Mouse (Mus musculus) lung, adult 18-20 months (tissue): ENCODE measurements around the gene Mok.
"Not testable (repeated sequence)": the region's sequence is repeated elsewhere in the genome, so short reads cannot be mapped to it uniquely, and the experiment has no call there.

Experiments used
- DNase-seq, 2 experiments: peaks; one replicate each; pipeline ENCODE4 v3.0.0; 2022; ENCODE audit warnings: mixed read lengths in 2 of 2

Mok gene

GRCm38 (mm10) chr12:110840348-110841198 lies at the start of gene Mok:
Mok (minus strand) TSS chr12:110840939.
- DNase-seq = peak; percentile 94 to 96

GRCm38 (mm10) chr12:110889036-110890020 lies 48.6 kb upstream of the Mok start, which contains the start of the genes Cinp and Tecpr2:
Cinp (minus strand) TSS chr12:110889145.
Tecpr2 (plus strand) TSS chr12:110889264.
- peak; percentile 98 for DNase-seq

GRCm38 (mm10) chr12:110888606-110889005 lies 47.9 kb upstream of the Mok start:
- DNase-seq = no peak

- no peak for DNase-seq
Measured at GRCm38 (mm10) chr12:110888106-110888505, 47.4 kb upstream of the Mok start.

DNA sequence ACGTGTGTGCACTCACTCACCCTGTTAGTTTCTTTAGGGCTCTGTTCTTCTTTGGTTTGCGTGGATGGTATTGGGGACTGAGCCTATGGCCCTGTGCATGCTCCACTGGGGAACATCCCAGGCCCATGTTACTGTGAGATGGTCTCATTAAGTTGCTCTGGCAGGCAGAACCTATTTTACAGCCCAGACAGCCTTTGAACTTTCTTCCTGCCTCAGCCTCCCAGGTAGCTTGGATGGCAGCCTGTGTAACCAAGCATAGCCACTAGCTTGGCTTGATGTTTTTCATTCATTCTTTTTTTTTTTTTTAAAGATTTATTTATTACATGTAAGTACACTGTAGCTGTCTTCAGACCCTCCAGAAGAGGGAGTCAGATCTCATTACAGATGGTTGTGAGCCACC lies 44.5 kb upstream of the Mok start:
- no peak for DNase-seq

GRCm38 (mm10) chr12:110882291-110882690 lies 41.6 kb upstream of the Mok start:
- no peak for DNase-seq

DNA sequence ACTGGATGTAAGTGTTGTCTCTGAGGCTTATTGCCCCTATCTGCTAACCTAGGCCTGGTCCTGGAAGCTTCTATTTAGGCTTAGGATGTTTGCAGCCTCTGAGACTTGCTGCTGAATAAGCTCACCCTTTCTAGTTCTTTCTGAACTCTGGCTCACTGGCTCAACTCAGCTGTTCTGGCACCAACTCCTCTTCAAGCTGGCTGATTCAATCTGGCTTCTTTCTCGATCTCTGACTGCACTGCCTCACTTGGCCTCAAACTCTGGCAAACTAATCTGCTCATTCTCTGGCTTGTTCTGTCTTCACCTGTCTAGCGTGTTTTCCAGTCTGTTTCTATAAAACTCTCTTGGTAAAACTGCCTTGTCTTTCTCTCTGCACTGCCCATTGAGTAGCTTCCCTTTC lies 34.6 kb upstream of the Mok start:
- DNase-seq = no peak

- DNase-seq = no peak
Measured at GRCm38 (mm10) chr12:110871247-110871646, 30.5 kb upstream of the Mok start.

GRCm38 (mm10) chr12:110870107-110870506 lies 29.4 kb upstream of the Mok start:
- no peak for DNase-seq

- DNase-seq = no peak
Measured at GRCm38 (mm10) chr12:110865989-110866388, 25.2 kb upstream of the Mok start.

DNA sequence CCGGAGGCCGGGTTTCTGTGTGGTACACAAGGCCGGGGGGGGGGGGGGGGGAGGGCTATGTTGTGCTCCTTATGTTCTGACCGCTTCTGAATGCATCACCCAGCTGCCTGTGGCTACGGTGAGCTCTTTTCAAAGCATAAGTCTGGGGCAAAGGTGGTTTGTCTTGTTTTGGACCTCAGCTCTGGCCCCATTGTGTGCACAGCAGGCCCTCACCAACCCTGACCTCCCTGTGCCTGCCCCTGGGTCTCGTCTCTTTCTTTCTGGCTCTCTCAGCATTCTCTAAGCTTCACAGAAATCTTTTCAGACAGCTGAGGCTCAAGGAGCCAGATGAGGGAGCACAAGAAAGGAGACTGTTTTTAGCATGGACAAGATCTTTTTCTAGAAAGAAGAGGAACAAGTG lies 24.8 kb upstream of the Mok start:
- DNase-seq = no peak

DNA sequence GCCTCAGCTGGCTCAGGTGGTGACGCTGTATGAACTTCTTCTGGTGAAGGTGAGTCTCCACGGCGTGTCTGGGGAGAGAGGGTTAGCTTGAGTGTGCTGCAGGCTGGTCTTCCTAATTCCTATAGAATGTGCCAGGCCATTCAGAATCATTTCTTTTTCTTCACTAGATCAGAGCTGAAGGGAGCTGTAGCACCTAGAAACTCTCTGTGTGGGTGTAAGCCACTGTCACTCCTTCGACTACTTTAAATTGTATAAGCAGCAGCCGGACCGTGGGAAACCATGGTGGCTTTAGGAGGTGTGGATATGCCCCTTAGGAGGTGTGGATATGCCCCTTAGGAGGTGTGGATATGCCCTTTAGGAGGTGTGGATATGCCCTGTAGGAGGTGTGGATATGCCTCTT lies 23.3 kb upstream of the Mok start:
- DNase-seq = no peak

DNA sequence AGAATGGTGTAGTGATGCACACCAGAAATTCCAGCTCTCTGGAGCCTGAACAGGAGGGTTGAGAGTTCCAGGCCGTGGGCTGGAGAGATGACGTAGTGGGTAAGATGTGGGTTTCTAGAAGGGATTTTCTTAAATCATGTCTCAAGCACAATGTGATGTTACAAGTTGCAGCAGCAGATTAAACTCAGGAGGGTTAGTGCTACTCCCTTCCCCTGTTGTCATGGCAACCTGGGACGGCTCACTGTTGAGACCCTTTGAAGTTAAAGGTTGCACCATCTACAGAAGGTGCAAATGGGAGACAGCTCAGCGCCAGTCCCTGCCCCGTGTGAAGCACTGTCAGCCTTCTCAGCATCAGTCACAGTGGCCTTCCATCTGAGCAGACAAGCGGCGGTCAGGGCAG lies 20.5 kb upstream of the Mok start:
- no peak for DNase-seq

GRCm38 (mm10) chr12:110860293-110860692 lies 19.6 kb upstream of the Mok start:
- no peak for DNase-seq

GRCm38 (mm10) chr12:110858681-110859080 lies 17.9 kb upstream of the Mok start:
- DNase-seq = not testable (repeated sequence)

GRCm38 (mm10) chr12:110857196-110857595 lies 16.5 kb upstream of the Mok start:
- peak; percentile 39 to 58 for DNase-seq

- peak in 1 of 2 experiments; percentile 24 for DNase-seq
Measured at GRCm38 (mm10) chr12:110854786-110855737, 14.3 kb upstream of the Mok start.

GRCm38 (mm10) chr12:110851923-110852322 lies 11.2 kb upstream of the Mok start:
- no peak for DNase-seq

DNA sequence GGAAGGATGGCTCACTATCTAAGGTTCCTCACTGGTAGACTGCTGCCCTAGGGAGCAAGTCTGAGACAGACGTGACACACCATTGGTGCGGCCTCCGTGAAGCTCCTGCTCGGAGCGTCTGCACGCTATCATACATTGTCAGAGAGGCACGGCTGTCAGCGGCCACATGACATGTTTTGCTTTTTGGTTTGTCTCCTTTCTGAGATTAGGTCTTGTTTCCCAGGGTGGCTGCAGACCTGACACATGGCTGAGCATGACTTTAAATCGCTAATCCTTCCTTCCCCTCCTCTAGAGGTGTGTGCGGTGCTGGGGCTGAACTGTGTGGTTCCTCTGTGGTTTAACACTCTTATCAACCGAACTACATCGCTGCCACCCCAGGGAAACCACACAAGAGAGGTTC lies 10.7 kb upstream of the Mok start:
- DNase-seq = no peak

DNA sequence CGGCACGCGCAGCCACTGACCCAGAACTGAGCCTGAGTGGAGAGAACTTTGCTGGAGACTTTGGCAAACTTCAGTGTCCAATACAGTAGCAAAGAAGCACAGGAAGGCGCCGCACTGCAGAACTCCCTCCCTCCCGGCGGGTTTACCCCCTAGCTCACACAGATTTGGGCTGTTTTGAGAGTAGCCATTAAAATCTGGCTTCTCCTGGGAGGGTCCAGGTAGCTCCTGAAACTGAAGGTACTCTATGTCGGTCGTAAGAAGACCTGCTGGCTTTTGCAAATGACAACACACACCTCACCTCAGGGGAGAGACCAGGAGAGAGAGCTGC lies 10.2 kb upstream of the Mok start:
- no peak for DNase-seq

DNA sequence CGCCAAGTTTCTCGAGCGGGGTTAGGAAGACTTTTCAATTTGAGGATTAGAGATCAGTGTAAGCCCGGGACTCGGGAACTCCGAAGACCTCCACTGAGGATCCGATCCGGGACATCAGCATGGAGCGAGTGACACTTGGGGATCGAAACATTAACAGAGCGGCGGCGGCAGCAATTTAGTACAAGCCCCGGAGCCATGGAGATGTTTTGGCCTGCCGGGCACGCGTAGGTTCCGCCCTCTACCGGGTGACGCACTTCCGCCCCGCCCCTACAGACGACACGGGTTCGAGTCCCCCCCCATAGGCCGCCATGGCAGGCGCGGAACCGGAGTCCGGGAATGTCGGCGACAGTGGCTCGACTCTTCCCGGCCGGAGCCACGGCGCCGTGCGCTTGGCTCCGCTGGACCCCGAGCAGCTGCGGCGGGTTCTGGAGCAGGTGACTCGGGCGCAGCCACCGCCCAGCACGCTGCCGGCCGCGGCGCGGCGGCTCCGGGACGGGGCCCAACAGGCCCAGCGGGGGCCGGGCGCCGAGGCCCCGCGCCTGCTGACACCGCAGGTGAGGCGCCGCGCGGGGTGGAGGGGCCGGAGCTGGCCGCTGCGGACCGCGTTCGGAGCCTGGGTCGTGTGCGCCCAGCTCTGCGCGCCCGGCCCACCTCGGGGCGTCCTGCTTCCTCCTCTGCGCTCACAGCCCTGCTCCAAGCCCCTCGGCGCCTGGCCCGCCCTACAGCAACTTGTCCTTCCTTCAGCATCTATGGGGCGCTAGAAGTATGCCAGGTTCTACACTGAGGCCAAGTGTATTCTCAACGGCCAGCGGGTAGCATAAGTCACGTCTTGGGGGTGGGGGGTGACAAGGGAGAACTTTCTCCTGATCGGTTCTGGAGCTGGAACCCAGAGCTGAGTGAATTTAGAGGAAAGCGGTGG lies 9.5 kb upstream of the Mok start, which contains the start of gene Zfp839:
Gene Zfp839, plus strand, starts transcription at position 244 of the 919 bp plus-strand sequence.
- peak; percentile 83 to 86 for DNase-seq
